Comparison of ENCODE assay signal across 7 mouse cellular contexts in genomic region chr7:68480770-68481169, GRCm38 (mm10).
DNase-seq lines count a peak whose midpoint lies in the region; ATAC-seq and TF ChIP-seq lines count a peak whose summit lies in the region.

No protein-coding gene starts in this region.

- H3K9ac ChIP-seq in embryonic facial prominence, embryonic 11.5 days (replicated peaks; ENCODE audit: low read length) = no peak overlapping the region

- no peaks in the 10 kb centered on the region for H3K36me3 ChIP-seq in embryonic facial prominence, embryonic 11.5 days (replicated peaks; ENCODE audit: control insufficient read depth, insufficient read depth, low read depth, low read length)

- peaks cover 25% of the 10 kb centered on the region for H3K27me3 ChIP-seq in Patski
- H3K27me3 ChIP-seq in embryonic facial prominence, embryonic 11.5 days (ENCODE audit: control insufficient read depth, insufficient read depth, low read length) = no peaks in the 10 kb centered on the region

- H3K4me2 ChIP-seq in embryonic facial prominence, embryonic 11.5 days (ENCODE audit: low read depth, low read length) = no peak overlapping the region

- CTCF ChIA-PET in Patski (lab: Charles Lee) = interaction anchor here (1.5 to 3.0 kb wide), 2 partner anchors 14 to 107 kb away, joined by 3 to 21 read pairs; no protein-coding TSS in a partner anchor

- peak; percentile 78 for TF ChIP-seq CTCF in Patski (IDR thresholded peaks at IDR 0.05)

- POLR2A ChIA-PET in Patski (lab: Charles Lee) = no interaction called here

- H3K4me1 ChIP-seq in embryonic facial prominence, embryonic 11.5 days (ENCODE audit: control insufficient read depth, insufficient read depth, low read length) = no peaks in the 10 kb centered on the region

- no peaks in the 10 kb centered on the region for H3K9me3 ChIP-seq in embryonic facial prominence, embryonic 11.5 days (replicated peaks; ENCODE audit: control insufficient read depth, low read length)

- ATAC-seq in Patski = no peak
- no peak; the same call in 1 of the 2 replicates for ATAC-seq in embryonic facial prominence, embryonic 11.5 days (replicated peaks; ENCODE audit: insufficient number of reproducible peaks, low FRiP score, low TSS enrichment, low read depth)

- 39% methylated on average over 7 of the region's 7 CpGs for WGBS in embryonic facial prominence, embryonic 11.5 days

- DNase-seq in Patski (ENCODE audit: low read depth, low spot score) = no peak
- DNase-seq in adrenal gland, postnatal 4 days (ENCODE audit: low spot score in 2 of 2) = peak; percentile 14 to 24
- peak; percentile 79 for DNase-seq in embryonic facial prominence, embryonic 11.5 days (ENCODE audit: low spot score)
- DNase-seq in heart, postnatal 10 days = peak; percentile 57 to 74
- peak; percentile 40 to 63 for DNase-seq in layer of hippocampus, adult 8-10 months (ENCODE audit: low spot score in 2 of 2)
- DNase-seq in lung, postnatal 14 days = peak; percentile 70
- peak; percentile 60 for DNase-seq in right cerebral cortex, postnatal 4 days

- H3K27ac ChIP-seq in embryonic facial prominence, embryonic 11.5 days (replicated peaks; ENCODE audit: low read depth, low read length) = no peak overlapping the region

- intact Hi-C loops in heart, postnatal 10 days (cut with DNase I) = loop anchor here (1.0 kb wide), 1 partner anchor 106 kb away; no protein-coding TSS in a partner anchor

- no peak overlapping the region for H3K4me3 ChIP-seq in embryonic facial prominence, embryonic 11.5 days (ENCODE audit: low read depth, low read length)

- in situ Hi-C loops in Patski (cut with MboI; ENCODE audit: low pct_unique_long_range_greater_than_20kb) = loop anchor here (5.0 kb wide), 1 partner anchor 108 kb away; no protein-coding TSS in a partner anchor
